Mouse (Mus musculus) G1E (cell line): ENCODE data around the gene St8sia1.

Experiments used
- CTCF ChIP-seq: IDR thresholded peaks from 2 replicates; pipeline ENCODE4 v1.5.1; 2012; ENCODE audit warnings: low read depth, low read length, inconsistent platforms, mixed read lengths
- GATA1 ChIP-seq: IDR thresholded peaks from 2 replicates; pipeline ENCODE4 v1.6.1; 2012; ENCODE audit warnings: borderline replicate concordance, low read length, inconsistent platforms, mixed read lengths
- TAL1 ChIP-seq: conservative IDR thresholded peaks from 2 replicates; pipeline ENCODE4 v1.6.1; 2012; ENCODE audit warnings: low read depth, low read length, inconsistent platforms, mixed read lengths

GRCm38 (mm10) chr6:142809373-142810098 is 154.7 kb downstream of the St8sia1 start:
- no peak for TF ChIP-seq CTCF
- TF ChIP-seq TAL1, result no peak
- no peak for TF ChIP-seq GATA1
